Mouse (Mus musculus) heart, postnatal 0 days (tissue): ENCODE measurements around the gene Meis1.

Experiments used
- CTCF ChIP-seq: IDR thresholded peaks from 2 replicates; pipeline ENCODE4 v1.5.1; 2016; ENCODE audit warnings: antibody characterized with exemption, control low read depth, low read depth
- EP300 ChIP-seq: IDR thresholded peaks from 2 replicates; pipeline ENCODE4 v1.6.1; 2016; ENCODE audit warnings: antibody characterized with exemption, low read depth

DNA sequence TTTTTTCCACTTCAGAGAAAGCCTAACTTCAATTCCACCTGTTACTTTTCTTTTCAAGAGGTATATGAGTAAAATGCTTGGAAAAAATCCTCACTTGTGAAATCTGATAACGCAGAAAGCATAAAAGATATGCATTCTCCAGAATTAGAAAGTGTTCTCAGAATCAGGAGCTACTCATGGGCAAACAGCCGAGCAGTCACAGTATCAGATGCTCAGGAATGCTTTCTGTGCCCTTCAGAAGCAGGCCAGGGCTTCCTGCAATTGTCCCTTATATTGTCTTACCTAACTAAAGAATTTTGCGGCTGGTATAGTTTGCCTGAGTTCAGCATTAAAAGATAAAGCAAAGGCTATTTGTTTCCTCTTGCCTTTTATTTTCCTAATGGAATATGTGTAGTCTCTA lies 71.4 kb downstream of the Meis1 start:
- TF ChIP-seq CTCF (no peak), EP300 (no peak)
